13 mouse cellular contexts compared by ENCODE assay signal in genomic region chr5:141910886-141911285, GRCm38 (mm10).
DNase-seq lines count a peak whose midpoint lies in the region; ATAC-seq and TF ChIP-seq lines count a peak whose summit lies in the region.
"Had no signal": no experiment of that assay in that cellular context is flagged by ENCODE, and none has a peak within 500 bp of the region (broad histone marks: within the 10 kb centered on the region; RNA-seq: fewer than 3 reads in every experiment).

No protein-coding gene starts in this region.

- no peak overlapping the region for H3K4me2 ChIP-seq in forebrain, postnatal 0 days (ENCODE audit: low read depth)
- no peak overlapping the region for H3K4me2 ChIP-seq in forebrain, embryonic 15.5 days (replicated peaks)
- H3K4me2 ChIP-seq in kidney, embryonic 15.5 days = no peak overlapping the region
- H3K4me2 ChIP-seq: limb, embryonic 15.5 days had no signal

- no peaks in the 10 kb centered on the region for H3K36me3 ChIP-seq in forebrain, postnatal 0 days (ENCODE audit: insufficient read depth)
- no peaks in the 10 kb centered on the region for H3K36me3 ChIP-seq in forebrain, embryonic 15.5 days
- no peaks in the 10 kb centered on the region for H3K36me3 ChIP-seq in kidney, embryonic 15.5 days
- H3K36me3 ChIP-seq in E14TG2a.4 (ENCODE audit: insufficient read depth, low read length) = no peaks in the 10 kb centered on the region
- H3K36me3 ChIP-seq: limb, embryonic 15.5 days had no signal

- no peak for DNase-seq in forebrain, postnatal 0 days
- peak; percentile 39 for DNase-seq in kidney, adult 9 months
- DNase-seq in embryo, embryonic 10 days (ENCODE audit: low spot score) = peak; percentile 25
- no peak for DNase-seq in spleen, postnatal 36 days (ENCODE audit: low spot score in 2 of 2)
- no peak for DNase-seq in frontal cortex, postnatal 14 days (ENCODE audit: low spot score in 2 of 2)
- DNase-seq: B cell, adult 2 months; cerebellum, postnatal 25 days; thymus, postnatal 25 days had no signal

- 0 out of 2 replicates have a peak, but pooled peaks have one; percentile 12 for TF ChIP-seq CTCF in forebrain, postnatal 0 days (IDR thresholded peaks at IDR 0.05; ENCODE audit: low read depth)
- peak; percentile 19; the same call in 1 of the 2 replicates for TF ChIP-seq CTCF in E14TG2a.4 (conservative IDR thresholded peaks at IDR 0.05; ENCODE audit: low read length)

- H3K27me3 ChIP-seq in forebrain, postnatal 0 days (ENCODE audit: insufficient read depth, low read length) = no peaks in the 10 kb centered on the region
- no peaks in the 10 kb centered on the region for H3K27me3 ChIP-seq in forebrain, embryonic 15.5 days
- no peaks in the 10 kb centered on the region for H3K27me3 ChIP-seq in kidney, embryonic 15.5 days
- H3K27me3 ChIP-seq in E14TG2a.4 (ENCODE audit: insufficient read depth, low read length) = no peaks in the 10 kb centered on the region
- H3K27me3 ChIP-seq: limb, embryonic 15.5 days; megakaryocyte, embryonic 14.5 days had no signal

- H3K4me3 ChIP-seq in forebrain, postnatal 0 days (ENCODE audit: low read depth, low read length) = no peak overlapping the region
- H3K4me3 ChIP-seq in forebrain, embryonic 15.5 days = no peak overlapping the region
- H3K4me3 ChIP-seq in kidney, embryonic 15.5 days (replicated peaks) = no peak overlapping the region
- H3K4me3 ChIP-seq in E14TG2a.4 (replicated peaks; ENCODE audit: low read length) = no peak overlapping the region
- H3K4me3 ChIP-seq: limb, embryonic 15.5 days; megakaryocyte, embryonic 14.5 days had no signal

- H3K9ac ChIP-seq in forebrain, postnatal 0 days = no peak overlapping the region
- H3K9ac ChIP-seq in forebrain, embryonic 15.5 days (replicated peaks) = no peak overlapping the region
- no peak overlapping the region for H3K9ac ChIP-seq in kidney, embryonic 15.5 days
- H3K9ac ChIP-seq: limb, embryonic 15.5 days had no signal

- H3K4me1 ChIP-seq in forebrain, postnatal 0 days (ENCODE audit: insufficient read depth) = no peaks in the 10 kb centered on the region; the same call in 1 of the 2 replicates
- peaks cover 6% of the 10 kb centered on the region for H3K4me1 ChIP-seq in forebrain, embryonic 15.5 days
- H3K4me1 ChIP-seq in kidney, embryonic 15.5 days = no peaks in the 10 kb centered on the region
- no peaks in the 10 kb centered on the region for H3K4me1 ChIP-seq in E14TG2a.4 (replicated peaks; ENCODE audit: low read depth, low read length)
- H3K4me1 ChIP-seq: megakaryocyte, embryonic 14.5 days had no signal

- 60% methylated on average over 8 of the region's 8 CpGs for WGBS in forebrain, postnatal 0 days
- 68% methylated on average over 8 of the region's 8 CpGs for WGBS in forebrain, embryonic 15.5 days
- 59% methylated on average over 8 of the region's 8 CpGs for WGBS in kidney, embryonic 15.5 days

- no peak overlapping the region for H3K27ac ChIP-seq in forebrain, postnatal 0 days (ENCODE audit: low read depth, low read length)
- no peak overlapping the region for H3K27ac ChIP-seq in forebrain, embryonic 15.5 days (replicated peaks)
- H3K27ac ChIP-seq in kidney, embryonic 15.5 days = no peak overlapping the region
- H3K27ac ChIP-seq: limb, embryonic 15.5 days had no signal

- ATAC-seq in forebrain, postnatal 0 days = no peak
- no peak for ATAC-seq in forebrain, embryonic 15.5 days (replicated peaks)
- no peak for ATAC-seq in kidney, embryonic 15.5 days (replicated peaks; ENCODE audit: low FRiP score)

- no peaks in the 10 kb centered on the region for H3K9me3 ChIP-seq in forebrain, postnatal 0 days (ENCODE audit: low read length)
- no peaks in the 10 kb centered on the region for H3K9me3 ChIP-seq in forebrain, embryonic 15.5 days
- no peaks in the 10 kb centered on the region for H3K9me3 ChIP-seq in kidney, embryonic 15.5 days (replicated peaks)
- no peaks in the 10 kb centered on the region for H3K9me3 ChIP-seq in E14TG2a.4 (ENCODE audit: low read length)
- H3K9me3 ChIP-seq: limb, embryonic 15.5 days had no signal

Comparison
In these comparisons a context has a peak if more than half of its experiments do, and no peak if none do; other contexts are left out.
1. DNase-seq: peak in kidney, adult 9 months (single experiment) and embryo, embryonic 10 days (single experiment); none in forebrain, postnatal 0 days (single experiment), spleen, postnatal 36 days (0 of 2) and frontal cortex, postnatal 14 days (0 of 2).